Mouse (Mus musculus): ENCODE results near the gene Zscan4f. TPM values are rescaled to one million over a fixed set of nuclear protein-coding genes. Genes with fewer than 3 reads are reported as not detected.
"Not testable (repeated sequence)": the region's sequence is repeated elsewhere in the genome, so short reads cannot be mapped to it uniquely, and the experiment has no call there.

The Zscan4f gene
- total RNA-seq (2014; rRNA removed) (not detected in 2 replicates), polyA plus RNA-seq (2015; fragmentation: Nextera tagmentation; extraction: Ambion mirVana) (not detected in 2 replicates)

DNA sequence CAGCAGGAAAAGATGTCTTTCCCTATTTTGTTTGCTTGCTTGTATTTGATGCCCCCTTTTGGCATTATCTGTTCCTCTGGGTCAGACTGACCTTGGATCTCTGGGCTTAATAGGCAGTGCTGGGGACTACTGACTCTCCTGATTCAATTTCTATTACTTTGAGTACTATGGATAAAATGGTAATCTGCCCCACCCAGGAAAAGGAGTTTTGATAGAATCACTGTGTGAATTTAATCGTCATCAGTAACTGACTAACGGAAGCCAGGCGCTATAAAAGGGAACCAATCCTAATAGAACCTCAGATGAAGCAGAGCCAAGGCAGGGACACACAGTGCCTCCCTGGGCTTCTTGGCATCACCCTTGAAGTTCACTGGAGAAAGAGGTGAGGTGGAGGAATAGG is at the start of gene Zscan4f:
Gene Zscan4f (plus strand): TSS at position 301 of the 400 bp plus-strand sequence.
- H3K27me3 ChIP-seq (ENCODE audit: insufficient read depth, low read length); H3K36me3 ChIP-seq (ENCODE audit: insufficient read depth, low read length); H3K27ac ChIP-seq (ENCODE audit: low read depth, low read length); H3K4me1 ChIP-seq (ENCODE audit: insufficient read depth, low read length); H3K4me2 ChIP-seq (ENCODE audit: low read depth, low read length, poor library complexity, severe bottlenecking); H3K9ac ChIP-seq (replicated peaks; ENCODE audit: low read length, poor library complexity, severe bottlenecking); H3K9me3 ChIP-seq (ENCODE audit: low read length); ATAC-seq (ENCODE audit: low FRiP score); H3K4me3 ChIP-seq (ENCODE audit: low read depth, low read length); DNase-seq (ENCODE audit: low spot score): not testable (repeated sequence)
- WGBS, result 95% methylated on average over 3 of the region's 3 CpGs

DNA sequence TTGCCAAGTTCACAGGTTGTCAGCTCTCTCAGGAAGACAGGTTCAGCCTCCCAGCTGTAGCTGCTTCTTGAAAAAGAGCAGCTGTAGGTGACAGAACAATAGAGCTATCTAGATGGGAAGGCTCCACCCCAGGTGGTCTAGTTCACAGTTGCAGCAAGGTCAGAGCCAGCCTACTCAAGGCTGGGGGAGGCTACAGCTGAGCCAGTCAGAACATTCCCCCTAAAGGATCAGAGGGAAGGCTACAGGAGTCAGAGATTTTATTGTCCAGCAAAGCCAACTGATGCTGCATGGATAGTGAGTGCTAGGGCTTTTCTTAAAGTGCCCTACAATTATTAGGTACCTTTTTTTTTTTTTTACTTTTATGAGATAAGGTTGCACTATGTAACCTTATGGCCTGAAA is 13.1 kb upstream of the Zscan4f start:
- not testable (repeated sequence) for H3K27ac ChIP-seq (ENCODE audit: low read depth, low read length); DNase-seq (ENCODE audit: low spot score); H3K36me3 ChIP-seq (ENCODE audit: insufficient read depth, low read length); H3K27me3 ChIP-seq (ENCODE audit: insufficient read depth, low read length); H3K9me3 ChIP-seq (ENCODE audit: low read length); H3K4me1 ChIP-seq (ENCODE audit: insufficient read depth, low read length); H3K4me3 ChIP-seq (ENCODE audit: low read depth, low read length); H3K9ac ChIP-seq (replicated peaks; ENCODE audit: low read length, poor library complexity, severe bottlenecking); ATAC-seq (ENCODE audit: low FRiP score); H3K4me2 ChIP-seq (ENCODE audit: low read depth, low read length, poor library complexity, severe bottlenecking)

Small RNAs within 50 kb of the gene (microRNA-seq; reads per million reads assigned to microRNA genes)
- not detected for gene Gm23087 (ENCODE audit: borderline number of aligned reads)

Other genes starting within 250 kb of the Zscan4f start
- not detected in 2 replicates for gene Zscan4d, start 231.8 kb upstream of the Zscan4f start, total RNA-seq (2014; rRNA removed)
- gene Zscan4d, start 231.8 kb upstream of the Zscan4f start, polyA plus RNA-seq (2015; fragmentation: Nextera tagmentation; extraction: Ambion mirVana), result not detected in 2 replicates
- gene Zscan4e, start 87.2 kb upstream of the Zscan4f start, total RNA-seq (2014; rRNA removed), result not detected in 2 replicates
- not detected in 2 replicates for gene Zscan4e, start 87.2 kb upstream of the Zscan4f start, polyA plus RNA-seq (2015; fragmentation: Nextera tagmentation; extraction: Ambion mirVana)
- not detected in 2 replicates for gene Zscan4-ps2, start 116.4 kb downstream of the Zscan4f start, total RNA-seq (2014; rRNA removed)
- gene Zscan4-ps2, start 116.4 kb downstream of the Zscan4f start, polyA plus RNA-seq (2015; fragmentation: Nextera tagmentation; extraction: Ambion mirVana), result not detected in 2 replicates
- gene Zscan4-ps3, start 211.4 kb downstream of the Zscan4f start, total RNA-seq (2014; rRNA removed), result not detected in 2 replicates
- not detected in 2 replicates for gene Zscan4-ps3, start 211.4 kb downstream of the Zscan4f start, polyA plus RNA-seq (2015; fragmentation: Nextera tagmentation; extraction: Ambion mirVana)

Data from midbrain, postnatal 0 days (tissue).